8 mouse cellular contexts compared by ENCODE assay signal in the genomic region with DNA sequence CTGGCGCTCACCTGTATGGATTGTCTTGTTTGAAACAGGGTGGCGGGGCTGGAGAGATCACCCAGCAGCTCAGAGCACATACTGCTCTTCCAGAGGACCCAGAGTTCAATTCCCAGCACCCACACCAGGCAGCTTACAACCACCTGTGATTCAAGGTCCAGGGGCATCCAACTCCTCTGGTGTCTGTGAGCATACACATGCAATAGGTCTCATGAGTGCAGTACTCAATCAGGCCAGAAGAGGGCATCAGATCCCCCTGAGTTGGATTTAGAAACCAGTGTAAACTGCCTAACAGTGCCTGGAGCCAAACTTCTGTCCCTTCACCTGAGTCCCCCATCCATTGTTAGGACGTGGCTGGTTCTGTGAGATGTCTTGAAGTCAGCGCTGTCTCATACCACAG. TPM values are rescaled to one million over a fixed set of nuclear protein-coding genes. Genes with fewer than 3 reads are reported as not detected.
A peak's percentile ranks its signal among the peaks of the same experiment; 100 is the strongest.
DNase-seq lines count a peak whose midpoint lies in the region; TF ChIP-seq lines count a peak whose summit lies in the region.

No protein-coding gene starts in this region.

- TF ChIP-seq CTCF in MEL (IDR thresholded peaks at IDR 0.05 in 2 of 3, conservative IDR thresholded peaks at IDR 0.05 in 1 of 3; ENCODE audit: control insufficient read depth in 1 of 3, insufficient read depth in 1 of 3, low read depth in 2 of 3, low read length in 3 of 3, poor library complexity in 1 of 3, severe bottlenecking in 1 of 3), result peak; percentile 69 to 98 (median 86)

- H3K79me2 ChIP-seq in MEL (ENCODE audit: control insufficient read depth, insufficient read depth, low read length, poor library complexity), result no peaks in the 10 kb centered on the region; the same call in 1 of the 2 replicates

- H3K4me3 ChIP-seq in MEL (ENCODE audit: control insufficient read depth in 1 of 2, insufficient read depth in 1 of 2, low read depth in 2 of 2, low read length in 2 of 2), result peak overlapping the region; percentile 30 to 57

- peaks cover 0 to 8% of the 10 kb centered on the region in 2 experiments; a peak in 2 of 4 replicates for H3K36me3 ChIP-seq in MEL (ENCODE audit: control insufficient read depth in 1 of 2, insufficient read depth in 2 of 2, low read length in 2 of 2)

- no peak for TF ChIP-seq EP300 in MEL (IDR thresholded peaks at IDR 0.05; ENCODE audit: low read depth in 1 of 2, low read length in 2 of 2)

- DNase-seq in cerebellum, adult 18-20 months, result peak; percentile 52 to 58
- no peak for DNase-seq in cerebellum, adult 8-10 months
- DNase-seq in kidney, adult 9 months, result peak; percentile 74
- DNase-seq in kidney, adult 11 months, result no peak
- DNase-seq in MEL (ENCODE audit: low read depth, low spot score), result peak; percentile 95
- DNase-seq in embryo, embryonic 9.5 days (ENCODE audit: extremely low spot score), result peak; percentile 58
- DNase-seq in lung, postnatal 4 days, result peak; percentile 24 to 75
- peak; percentile 65 to 83 for DNase-seq in thymus, postnatal 10 days (ENCODE audit: low spot score in 2 of 2)

- no peak for TF ChIP-seq POLR2A in MEL (IDR thresholded peaks at IDR 0.05; ENCODE audit: control insufficient read depth in 1 of 2, insufficient read depth in 1 of 2, low read depth in 1 of 2, low read length in 2 of 2, poor library complexity in 1 of 2)

- H3K9ac ChIP-seq in MEL (ENCODE audit: control insufficient read depth, low read depth, low read length, poor library complexity, severe bottlenecking), result peak overlapping the region; percentile 20

- peaks cover 3 to 16% of the 10 kb centered on the region in 2 experiments; a peak in 3 of 4 replicates for H3K4me1 ChIP-seq in MEL (ENCODE audit: control insufficient read depth in 1 of 2, insufficient read depth in 2 of 2, low read length in 2 of 2)

- peak; percentile 41 for TF ChIP-seq RAD21 in MEL (IDR thresholded peaks at IDR 0.05; ENCODE audit: low read depth, low read length)

- peak overlapping the region; percentile 3; the same call in 1 of the 2 replicates for H3K27ac ChIP-seq in MEL (ENCODE audit: control insufficient read depth, low read depth, low read length)

- H3K9me3 ChIP-seq in MEL (replicated peaks; ENCODE audit: insufficient read depth, low read length), result no peaks in the 10 kb centered on the region

- H3K27me3 ChIP-seq in MEL (ENCODE audit: control insufficient read depth in 1 of 2, insufficient read depth in 2 of 2, low read length in 2 of 2), result peaks cover 2 to 5% of the 10 kb centered on the region in 2 experiments; a peak in 2 of 4 replicates

TF ChIP-seq in MEL, 35 proteins besides CTCF, POLR2A, EP300 and RAD21:
- TF ChIP-seq MYB (IDR thresholded peaks at IDR 0.05; ENCODE audit: low read depth, low read length) (no peak), MAX (IDR thresholded peaks at IDR 0.05; ENCODE audit: low read length) (0 out of 2 replicates have a peak, but pooled peaks have one; percentile 5), NRF1 (IDR thresholded peaks at IDR 0.05; ENCODE audit: insufficient read depth, low read depth, low read length, poor library complexity, severe bottlenecking) (no peak), TCF12 (IDR thresholded peaks at IDR 0.05; ENCODE audit: low read depth, low read length) (0 out of 2 replicates have a peak, but pooled peaks have one; percentile 7), JUND (IDR thresholded peaks at IDR 0.05; ENCODE audit: low read depth, low read length) (no peak), NELFE (IDR thresholded peaks at IDR 0.05; ENCODE audit: low read depth, low read length) (no peak), SIN3A (IDR thresholded peaks at IDR 0.05; ENCODE audit: low read length) (no peak), MEF2A (IDR thresholded peaks at IDR 0.05; ENCODE audit: extremely low read depth, insufficient replicate concordance, low read depth, low read length, poor library complexity, severe bottlenecking) (no peak), CHD2 (IDR thresholded peaks at IDR 0.05; ENCODE audit: low read length) (no peak), MAFK (IDR thresholded peaks at IDR 0.05; ENCODE audit: borderline replicate concordance, low read depth, low read length) (no peak), SMC3 (IDR thresholded peaks at IDR 0.05; ENCODE audit: low read depth, low read length) (peak; percentile 59), USF2 (IDR thresholded peaks at IDR 0.05; ENCODE audit: borderline replicate concordance in 1 of 2, insufficient read depth in 1 of 2, low read depth in 1 of 2, low read length in 2 of 2) (no peak), ZC3H11A (IDR thresholded peaks at IDR 0.05; ENCODE audit: low read depth, low read length) (peak; percentile 20; the same call in 1 of the 2 replicates), TAL1 (IDR thresholded peaks at IDR 0.05; ENCODE audit: low read length) (no peak), ZMIZ1 (IDR thresholded peaks at IDR 0.05; ENCODE audit: low read depth, low read length) (no peak), KAT2A (conservative IDR thresholded peaks at IDR 0.05; ENCODE audit: low read depth, low read length) (no peak), USF1 (IDR thresholded peaks at IDR 0.05; ENCODE audit: low read depth, low read length) (no peak), POLR2AphosphoS2 (IDR thresholded peaks at IDR 0.05; ENCODE audit: low read length) (no peak), GATA1 (IDR thresholded peaks at IDR 0.05; ENCODE audit: low read depth, low read length) (no peak), E2F4 (IDR thresholded peaks at IDR 0.05; ENCODE audit: borderline replicate concordance, low read depth, low read length) (no peak), UBTF (IDR thresholded peaks at IDR 0.05; ENCODE audit: borderline replicate concordance, insufficient read depth, low read depth, low read length) (no peak), MAZ (IDR thresholded peaks at IDR 0.05; ENCODE audit: low read depth, low read length) (no peak; the same call in 1 of the 2 replicates), BHLHE40 (IDR thresholded peaks at IDR 0.05; ENCODE audit: borderline replicate concordance, low read depth, low read length) (no peak), RCOR1 (IDR thresholded peaks at IDR 0.05; ENCODE audit: low read depth, low read length) (no peak)

RNA-seq across cellular contexts. Expression of a gene that starts 7.2 kb away (rescaled TPM):
- 0.46 and 0.92 TPM in 2 replicates for total RNA-seq in MEL (2012; rRNA removed)
- 1 to 10 TPM in 1 of 2 experiments, not detected in 1; 1.9 TPM for polyA plus RNA-seq in MEL (2012; ENCODE audit: insufficient read depth in 1 of 2, insufficient read length in 2 of 2, low read depth in 1 of 2, low replicate concordance in 2 of 2, missing spikeins in 1 of 2)

RNA-seq across cellular contexts. Expression of a gene that starts 7.3 kb away (rescaled TPM):
- total RNA-seq in MEL (2012; rRNA removed), result 12.0 and 13.6 TPM in 2 replicates
- 10 to 100 TPM in 1 of 2 experiments, not detected in 1; 19.2 TPM for polyA plus RNA-seq in MEL (2012; ENCODE audit: insufficient read depth in 1 of 2, insufficient read length in 2 of 2, low read depth in 1 of 2, low replicate concordance in 2 of 2, missing spikeins in 1 of 2)

RNA-seq across cellular contexts. Expression of a gene that starts 32.1 kb away (rescaled TPM):
- total RNA-seq in MEL (2012; rRNA removed), result 51.4 and 54.1 TPM in 2 replicates
- 10 to 100 TPM in 1 of 2 experiments, not detected in 1; 85.6 TPM for polyA plus RNA-seq in MEL (2012; ENCODE audit: insufficient read depth in 1 of 2, insufficient read length in 2 of 2, low read depth in 1 of 2, low replicate concordance in 2 of 2, missing spikeins in 1 of 2)

Comparison
In these comparisons a context has a peak if more than half of its experiments do, and no peak if none do; other contexts are left out.
1. DNase-seq: peak in cerebellum, adult 18-20 months (2 of 2), kidney, adult 9 months (single experiment), MEL (single experiment), embryo, embryonic 9.5 days (single experiment), lung, postnatal 4 days (2 of 2) and thymus, postnatal 10 days (2 of 2); none in cerebellum, adult 8-10 months (single experiment) and kidney, adult 11 months (single experiment).